Mouse (Mus musculus) myocyte (in vitro differentiated cells): ENCODE measurements around the gene Sppl2b. TPM values are rescaled to one million over a fixed set of nuclear protein-coding genes. Genes with fewer than 3 reads are reported as not detected.

Experiments used
- H3K27me3 ChIP-seq: one replicate; pipeline ENCODE4 v1.6.1; 2011; ENCODE audit not compliant: control insufficient read depth, insufficient read depth, insufficient read length
- H3K36me3 ChIP-seq: one replicate; pipeline ENCODE4 v1.6.1; 2011; ENCODE audit not compliant: control insufficient read depth, insufficient read depth
- H3K4me2 ChIP-seq: one replicate; pipeline ENCODE4 v1.6.1; 2011; ENCODE audit warnings: low read depth, control low read depth
- H3K4me3 ChIP-seq: one replicate; pipeline ENCODE4 v1.5.1; 2011; ENCODE audit warnings: mild to moderate bottlenecking, control low read depth, moderate library complexity
- H3K79me2 ChIP-seq: one replicate; pipeline ENCODE4 v1.6.1; 2011; ENCODE audit not compliant: control insufficient read depth, insufficient read depth
- H3ac ChIP-seq: one replicate; pipeline ENCODE4 v1.6.1; 2011; ENCODE audit not compliant: control insufficient read depth, insufficient read length
- CEBPB ChIP-seq: IDR thresholded peaks from 2 replicates; pipeline ENCODE4 v1.6.1; 2011; ENCODE audit warnings: mild to moderate bottlenecking, moderate library complexity; ENCODE audit not compliant: poor library complexity, insufficient read depth, severe bottlenecking
- E2F4 ChIP-seq: IDR thresholded peaks from one replicate; pipeline ENCODE4 v1.6.1; 2011; ENCODE audit warnings: mild to moderate bottlenecking, control low read depth, moderate library complexity; ENCODE audit not compliant: insufficient read depth
- MAX ChIP-seq: IDR thresholded peaks from one replicate; pipeline ENCODE4 v1.6.1; 2011; ENCODE audit warnings: low read depth, mild to moderate bottlenecking, control low read depth
- MYOD1 ChIP-seq, 3 experiments: IDR thresholded peaks; one replicate each; pipeline ENCODE4 v1.6.1; 2011; ENCODE audit warnings: control low read depth in 2 of 3, low read depth in 2 of 3, mild to moderate bottlenecking in 2 of 3, moderate library complexity in 1 of 3; ENCODE audit not compliant: insufficient read length in 2 of 3, control insufficient read depth in 1 of 3
- MYOG ChIP-seq, 3 experiments: IDR thresholded peaks; one replicate each; pipeline ENCODE4 v1.6.1; 2011; ENCODE audit warnings: control low read depth in 2 of 3, low read depth in 2 of 3, mild to moderate bottlenecking in 2 of 3; ENCODE audit not compliant: insufficient read length in 2 of 3, control insufficient read depth in 1 of 3, insufficient read depth in 1 of 3
- POLR2A ChIP-seq: IDR thresholded peaks from one replicate; pipeline ENCODE4 v1.6.1; 2011; ENCODE audit warnings: low read depth, mild to moderate bottlenecking, control low read depth, moderate library complexity; ENCODE audit not compliant: insufficient read length
- POLR2AphosphoS2 ChIP-seq: IDR thresholded peaks from one replicate; pipeline ENCODE4 v1.6.1; 2011; ENCODE audit warnings: low read depth, control low read depth; ENCODE audit not compliant: insufficient read length
- REST ChIP-seq: IDR thresholded peaks from one replicate; pipeline ENCODE4 v1.6.1; 2011; ENCODE audit warnings: mild to moderate bottlenecking, control low read depth, moderate library complexity; ENCODE audit not compliant: insufficient read depth, insufficient read length
- SRF ChIP-seq: IDR thresholded peaks from one replicate; pipeline ENCODE4 v1.6.1; 2011; ENCODE audit warnings: low read depth; ENCODE audit not compliant: control insufficient read depth, insufficient read length
- TCF12 ChIP-seq: IDR thresholded peaks from one replicate; pipeline ENCODE4 v1.6.1; 2011; ENCODE audit warnings: mild to moderate bottlenecking, control low read depth; ENCODE audit not compliant: poor library complexity, insufficient read depth, severe bottlenecking
- TCF3 ChIP-seq: IDR thresholded peaks from one replicate; pipeline ENCODE4 v1.6.1; 2011; ENCODE audit warnings: low read depth, control low read depth; ENCODE audit not compliant: insufficient read length
- USF1 ChIP-seq: IDR thresholded peaks from one replicate; pipeline ENCODE4 v1.6.1; 2011; ENCODE audit warnings: low read depth, mild to moderate bottlenecking, control low read depth, moderate library complexity
- polyA plus RNA-seq: library from polyadenylated mRNA; unstranded; fragments of >200 nt; fragmentation: generic; extraction: Trizol; gene quantifications from one replicate; pipeline ENCODE4 v1.2.1, GENCODE M21; 2012; ENCODE audit warnings: missing spikeins

Gene Sppl2b
- polyA plus RNA-seq, 1 experiment = 31.0 TPM

- Histone ChIP-seq H3K4me3 (no peak overlapping the region), H3K4me2 (no peak overlapping the region), H3ac (no peak overlapping the region), H3K27me3 (no peaks in the 10 kb centered on the region), H3K79me2 (no peaks in the 10 kb centered on the region), H3K36me3 (no peaks in the 10 kb centered on the region)
- TF ChIP-seq TCF3 (no peak), MYOG (IDR thresholded peaks at IDR 0.05; ENCODE audit: control insufficient read depth in 1 of 3, insufficient read depth in 1 of 3, insufficient read length in 2 of 3, low read depth in 2 of 3) (no peak), CEBPB (no peak), MYOD1 (IDR thresholded peaks at IDR 0.05; ENCODE audit: control insufficient read depth in 1 of 3, insufficient read length in 2 of 3, low read depth in 2 of 3) (no peak), POLR2AphosphoS2 (no peak), USF1 (no peak), E2F4 (no peak), REST (no peak), SRF (no peak), TCF12 (no peak), POLR2A (no peak), MAX (no peak)
These were observed 26.2 kb downstream of the Sppl2b start for GRCm38 (mm10) chr10:80881301-80881700.

DNA sequence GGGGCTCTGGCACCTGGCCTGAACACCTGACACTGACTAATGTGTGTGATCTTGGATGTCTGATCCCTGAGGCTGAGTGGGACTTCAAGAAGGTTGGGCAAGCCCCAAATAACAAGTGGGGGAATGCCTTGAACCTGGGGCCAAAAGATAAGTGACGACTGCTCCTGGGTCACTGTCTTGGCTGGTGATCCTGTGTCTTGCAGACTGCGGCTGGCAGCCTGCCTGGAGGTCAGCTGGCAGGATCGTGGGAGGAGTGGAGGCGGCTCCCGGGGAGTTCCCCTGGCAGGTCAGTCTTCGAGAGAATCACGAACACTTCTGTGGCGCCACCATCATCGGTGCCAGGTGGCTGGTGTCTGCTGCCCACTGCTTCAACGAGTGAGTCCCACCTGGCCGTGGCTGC lies 32.1 kb downstream of the Sppl2b start:
- Histone ChIP-seq H3K79me2 (no peaks in the 10 kb centered on the region), H3K36me3 (no peaks in the 10 kb centered on the region), H3K4me3 (no peak overlapping the region), H3ac (no peak overlapping the region), H3K27me3 (peaks cover 14% of the 10 kb centered on the region), H3K4me2 (no peak overlapping the region)
- no peak for TF ChIP-seq TCF3
- no peak for TF ChIP-seq SRF
- peak in 1 of 3 experiments; percentile 80 for TF ChIP-seq MYOG (IDR thresholded peaks at IDR 0.05; ENCODE audit: control insufficient read depth in 1 of 3, insufficient read depth in 1 of 3, insufficient read length in 2 of 3, low read depth in 2 of 3)
- TF ChIP-seq POLR2AphosphoS2 = no peak
- TF ChIP-seq MAX = no peak
- TF ChIP-seq POLR2A = no peak
- no peak for TF ChIP-seq CEBPB
- TF ChIP-seq E2F4 = no peak
- peak in 1 of 3 experiments; percentile 35 for TF ChIP-seq MYOD1 (IDR thresholded peaks at IDR 0.05; ENCODE audit: control insufficient read depth in 1 of 3, insufficient read length in 2 of 3, low read depth in 2 of 3)
- TF ChIP-seq USF1 = no peak
- TF ChIP-seq TCF12 = no peak

DNA sequence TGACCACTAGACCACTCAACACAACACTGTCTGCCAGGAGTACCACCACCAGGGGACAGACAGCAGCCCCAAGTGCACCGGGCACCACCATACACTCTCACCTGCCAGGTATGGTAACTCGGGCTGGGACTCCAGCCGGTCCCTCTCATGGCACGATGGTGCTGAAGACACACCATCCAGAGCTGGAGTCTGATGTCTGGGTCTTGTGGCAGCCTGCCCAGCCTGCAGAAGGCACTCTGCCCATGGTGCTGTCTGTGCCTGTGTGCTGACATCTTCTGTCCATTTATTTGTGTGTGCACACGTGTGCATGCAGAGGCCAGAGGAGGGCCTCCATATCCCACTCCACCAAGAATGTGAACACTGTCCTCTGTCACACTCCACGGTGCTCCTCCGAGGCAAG lies 40.0 kb downstream of the Sppl2b start:
- H3K27me3 ChIP-seq = peaks cover 4% of the 10 kb centered on the region
- H3K36me3 ChIP-seq = no peaks in the 10 kb centered on the region
- H3K4me2 ChIP-seq = no peak overlapping the region
- peaks cover 12% of the 10 kb centered on the region for H3K79me2 ChIP-seq
- no peak for TF ChIP-seq MYOD1 (IDR thresholded peaks at IDR 0.05; ENCODE audit: control insufficient read depth in 1 of 3, insufficient read length in 2 of 3, low read depth in 2 of 3)
- no peak for TF ChIP-seq SRF
- TF ChIP-seq TCF12 = no peak
- no peak for TF ChIP-seq REST
- no peak for TF ChIP-seq MYOG (IDR thresholded peaks at IDR 0.05; ENCODE audit: control insufficient read depth in 1 of 3, insufficient read depth in 1 of 3, insufficient read length in 2 of 3, low read depth in 2 of 3)
- no peak for TF ChIP-seq MAX
- no peak for TF ChIP-seq POLR2AphosphoS2
- TF ChIP-seq CEBPB = no peak
- H3ac ChIP-seq = no peak overlapping the region
- no peak overlapping the region for H3K4me3 ChIP-seq

DNA sequence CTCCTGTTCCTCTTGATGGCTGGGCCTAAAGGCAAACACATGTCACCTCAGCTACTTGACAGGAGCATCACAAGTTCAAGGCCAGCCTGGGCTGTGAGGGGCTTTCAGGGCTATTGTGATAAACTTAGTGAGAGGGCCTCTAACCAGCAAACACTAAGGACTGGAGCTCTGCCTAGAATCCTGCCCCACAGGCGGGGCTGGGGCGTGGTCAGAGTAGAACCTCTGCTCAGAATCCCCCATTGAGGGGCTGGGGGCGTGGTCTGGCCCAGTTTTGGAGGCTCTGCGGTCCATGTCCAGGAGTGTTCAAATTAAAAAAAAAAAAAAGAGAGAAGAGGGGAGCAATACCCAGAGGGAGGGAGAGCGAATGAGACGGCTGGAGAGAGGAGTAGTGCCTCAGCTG lies 40.6 kb downstream of the Sppl2b start:
- no peak for TF ChIP-seq TCF3
- TF ChIP-seq REST = no peak
- no peak for TF ChIP-seq SRF
- no peak for TF ChIP-seq MAX
- TF ChIP-seq USF1 = no peak
- TF ChIP-seq MYOG (IDR thresholded peaks at IDR 0.05; ENCODE audit: control insufficient read depth in 1 of 3, insufficient read depth in 1 of 3, insufficient read length in 2 of 3, low read depth in 2 of 3) = no peak
- TF ChIP-seq POLR2A = no peak
- no peak for TF ChIP-seq TCF12
- no peak for TF ChIP-seq MYOD1 (IDR thresholded peaks at IDR 0.05; ENCODE audit: control insufficient read depth in 1 of 3, insufficient read length in 2 of 3, low read depth in 2 of 3)
- H3K4me3 ChIP-seq = no peak overlapping the region
- H3K4me2 ChIP-seq = no peak overlapping the region
- H3ac ChIP-seq = no peak overlapping the region
- no peaks in the 10 kb centered on the region for H3K27me3 ChIP-seq
- no peaks in the 10 kb centered on the region for H3K36me3 ChIP-seq
- H3K79me2 ChIP-seq = peaks cover 13% of the 10 kb centered on the region
